In the genomic region with DNA sequence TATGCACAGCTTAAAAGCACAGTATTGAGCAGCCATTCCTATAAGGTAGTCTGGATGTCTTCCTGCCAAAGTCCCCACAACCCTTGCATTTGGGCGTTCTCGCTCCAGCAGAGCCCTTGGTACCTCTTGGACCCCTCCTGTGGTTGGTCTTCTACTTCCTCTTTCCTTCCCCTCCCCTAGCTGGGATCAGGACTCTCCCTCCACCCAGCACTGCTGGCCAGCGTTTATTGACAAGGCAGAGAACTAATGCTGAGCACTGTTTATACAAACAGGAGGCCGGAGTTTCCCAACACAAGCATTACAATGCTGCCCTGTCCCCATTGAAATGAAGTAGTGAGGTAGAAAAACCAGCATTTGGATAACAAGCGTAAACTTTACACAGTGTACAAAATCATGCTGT, we compare ENCODE assay signal across 20 mouse cellular contexts. TPM values are rescaled to one million over a fixed set of nuclear protein-coding genes. Genes with fewer than 3 reads are reported as not detected.
DNase-seq lines count a peak whose midpoint lies in the region; ATAC-seq and TF ChIP-seq lines count a peak whose summit lies in the region.
"Had no signal": no experiment of that assay in that cellular context is flagged by ENCODE, and none has a peak within 500 bp of the region (broad histone marks: within the 10 kb centered on the region; RNA-seq: fewer than 3 reads in every experiment).

No protein-coding gene starts in this region.

- H3K9ac ChIP-seq in liver, embryonic 15.5 days, result no peak overlapping the region
- H3K9ac ChIP-seq: forebrain, embryonic 13.5 days; heart, embryonic 15.5 days; hindbrain, embryonic 14.5 days had no signal

- no peaks in the 10 kb centered on the region; the same call in 1 of the 2 replicates for H3K9me3 ChIP-seq in G1E (replicated peaks)
- no peaks in the 10 kb centered on the region for H3K9me3 ChIP-seq in liver, embryonic 15.5 days (replicated peaks)
- H3K9me3 ChIP-seq: embryonic facial prominence, embryonic 10.5 days; forebrain, embryonic 13.5 days; heart, embryonic 15.5 days had no signal

- peaks cover 45% of the 10 kb centered on the region for H3K36me3 ChIP-seq in G1E (replicated peaks)
- peaks cover 27% of the 10 kb centered on the region for H3K36me3 ChIP-seq in liver, embryonic 15.5 days (replicated peaks)

- TF ChIP-seq CTCF in G1E (IDR thresholded peaks at IDR 0.05; ENCODE audit: low read depth, low read length), result no peak

- 47% methylated on average over 5 of the region's 5 CpGs for WGBS in liver, embryonic 15.5 days (ENCODE audit: insufficient replicate concordance)

- H3K4me2 ChIP-seq in liver, embryonic 15.5 days, result no peak overlapping the region
- H3K4me2 ChIP-seq: forebrain, embryonic 13.5 days; heart, embryonic 11.5 days; heart, embryonic 15.5 days; hindbrain, embryonic 14.5 days had no signal

- DNase-seq in G1E (ENCODE audit: low spot score), result peak; percentile 37
- DNase-seq in adrenal gland, postnatal 14 days, result no peak
- DNase-seq in lung, postnatal 10 days, result no peak
- DNase-seq in left cerebral cortex, adult 18-20 months (ENCODE audit: low spot score in 2 of 2), result no peak
- DNase-seq: adrenal gland, postnatal 25 days; cerebellum, adult 18-20 months; cerebellum, adult 9-11 months; cerebellum, postnatal 36 days; gastrocnemius, postnatal 10 days; heart, adult 2 months; heart, postnatal 14 days had no signal

- no peak for ATAC-seq in G1E (ENCODE audit: extremely low read depth, insufficient number of reproducible peaks, low FRiP score, poor library complexity, severe bottlenecking)
- peak; percentile 83 for ATAC-seq in common myeloid progenitor, adult 5-6 weeks (replicated peaks; ENCODE audit: low read depth, poor library complexity, severe bottlenecking)
- ATAC-seq in liver, embryonic 15.5 days (ENCODE audit: insufficient read depth), result peak; percentile 9; the same call in 1 of the 2 replicates
- peak; percentile 83 for ATAC-seq in megakaryocyte progenitor cell, adult 5-6 weeks (replicated peaks; ENCODE audit: poor library complexity)
- ATAC-seq: forebrain, embryonic 13.5 days had no signal

- H3K27ac ChIP-seq in liver, embryonic 15.5 days (replicated peaks), result 0 out of 2 replicates have a peak overlapping the region, but pooled peaks have one; percentile 29
- H3K27ac ChIP-seq: embryonic facial prominence, embryonic 10.5 days; forebrain, embryonic 13.5 days; heart, adult 2 months; heart, embryonic 15.5 days; hindbrain, embryonic 10.5 days; hindbrain, embryonic 14.5 days had no signal

- no peak overlapping the region for H3K4me3 ChIP-seq in G1E (ENCODE audit: low read depth, low read length)
- no peak overlapping the region for H3K4me3 ChIP-seq in liver, embryonic 15.5 days (replicated peaks)
- H3K4me3 ChIP-seq: embryonic facial prominence, embryonic 10.5 days; forebrain, embryonic 13.5 days; heart, adult 2 months; heart, embryonic 15.5 days; hindbrain, embryonic 10.5 days had no signal

- H3K4me1 ChIP-seq in G1E (ENCODE audit: insufficient read depth, low read depth, low read length), result peaks cover 7% of the 10 kb centered on the region
- H3K4me1 ChIP-seq in liver, embryonic 15.5 days (replicated peaks), result peaks cover 17% of the 10 kb centered on the region
- H3K4me1 ChIP-seq: embryonic facial prominence, embryonic 10.5 days; forebrain, embryonic 13.5 days had no signal

- H3K27me3 ChIP-seq in G1E (ENCODE audit: insufficient read depth, low read length), result no peaks in the 10 kb centered on the region
- H3K27me3 ChIP-seq in liver, embryonic 15.5 days, result no peaks in the 10 kb centered on the region
- H3K27me3 ChIP-seq: heart, embryonic 15.5 days had no signal

RNA-seq across cellular contexts. Expression of gene Zscan2, which starts 12.3 kb away (rescaled TPM):
- 4.6 and 5.3 TPM in 2 replicates for total RNA-seq in G1E (2014; fragmentation: Nextera tagmentation)
- total RNA-seq in G1E (2017), result 1.7 and 1.8 TPM in 2 replicates
- 4.4 and 4.7 TPM in 2 replicates for polyA plus RNA-seq in G1E (2012)
- 7.9 and 14.2 TPM in 2 replicates for total RNA-seq in common myeloid progenitor, adult 5-6 weeks (2017)
- polyA plus RNA-seq in liver, embryonic 15.5 days (2015; fragmentation: Nextera tagmentation; extraction: Ambion mirVana), result 0.26 and 0.45 TPM in 2 replicates
- 3.5 and 3.7 TPM in 2 replicates for total RNA-seq in megakaryocyte progenitor cell, adult 5-6 weeks (2015)
- total RNA-seq in megakaryocyte progenitor cell, adult 5-6 weeks (2017), result 6.7 and 10.0 TPM in 2 replicates
- 4.9 and 8.3 TPM in 2 replicates for total RNA-seq in adrenal gland, postnatal 14 days (2021)
- total RNA-seq in left cerebral cortex, adult 18-20 months (2021), result 10 to 100 TPM; 15.9 to 17.0 TPM

RNA-seq across cellular contexts. Expression of gene Wdr73, which starts 28.0 kb away (rescaled TPM):
- total RNA-seq in G1E (2014; fragmentation: Nextera tagmentation), result 13.2 and 14.4 TPM in 2 replicates
- total RNA-seq in G1E (2017), result 31.1 and 35.0 TPM in 2 replicates
- 17.7 and 19.0 TPM in 2 replicates for polyA plus RNA-seq in G1E (2012)
- total RNA-seq in common myeloid progenitor, adult 5-6 weeks (2017), result 31.7 and 79.8 TPM in 2 replicates
- polyA plus RNA-seq in liver, embryonic 15.5 days (2015; fragmentation: Nextera tagmentation; extraction: Ambion mirVana), result 13.2 and 13.7 TPM in 2 replicates
- total RNA-seq in megakaryocyte progenitor cell, adult 5-6 weeks (2015), result 14.2 and 18.4 TPM in 2 replicates
- 18.2 and 19.6 TPM in 2 replicates for total RNA-seq in megakaryocyte progenitor cell, adult 5-6 weeks (2017)
- total RNA-seq in adrenal gland, postnatal 14 days (2021), result 21.0 and 24.9 TPM in 2 replicates
- total RNA-seq in left cerebral cortex, adult 18-20 months (2021), result 10 to 100 TPM; 27.5 to 29.9 TPM

RNA-seq across cellular contexts. Expression of gene Nmb, which starts 31.8 kb away (rescaled TPM):
- total RNA-seq in G1E (2014; fragmentation: Nextera tagmentation), result 1.5 and 1.6 TPM in 2 replicates
- total RNA-seq in G1E (2017), result 1.4 and 2.6 TPM in 2 replicates
- 0.93 and 1.1 TPM in 2 replicates for polyA plus RNA-seq in G1E (2012)
- total RNA-seq in common myeloid progenitor, adult 5-6 weeks (2017), result not detected in 2 replicates
- polyA plus RNA-seq in liver, embryonic 15.5 days (2015; fragmentation: Nextera tagmentation; extraction: Ambion mirVana), result 0.93 and 1.3 TPM in 2 replicates
- 6.8 and 8.6 TPM in 2 replicates for total RNA-seq in megakaryocyte progenitor cell, adult 5-6 weeks (2015)
- total RNA-seq in megakaryocyte progenitor cell, adult 5-6 weeks (2017), result 0.57 and 3.1 TPM in 2 replicates
- total RNA-seq in adrenal gland, postnatal 14 days (2021), result 3.6 and 5.9 TPM in 2 replicates
- 1 to 10 TPM; 5.3 to 6.0 TPM for total RNA-seq in left cerebral cortex, adult 18-20 months (2021)

RNA-seq across cellular contexts. Expression of gene Iqgap1, which starts 47.3 kb away (rescaled TPM):
- total RNA-seq in G1E (2014; fragmentation: Nextera tagmentation) (165 and 179 TPM in 2 replicates), G1E (2017) (153 and 174 TPM in 2 replicates)
- polyA plus RNA-seq in G1E (2012), result 16.3 and 22.0 TPM in 2 replicates
- 84.8 and 101 TPM in 2 replicates for total RNA-seq in common myeloid progenitor, adult 5-6 weeks (2017)
- 14.4 and 15.5 TPM in 2 replicates for polyA plus RNA-seq in liver, embryonic 15.5 days (2015; fragmentation: Nextera tagmentation; extraction: Ambion mirVana)
- total RNA-seq in megakaryocyte progenitor cell, adult 5-6 weeks (2015), result 90.5 and 94.3 TPM in 2 replicates
- total RNA-seq in megakaryocyte progenitor cell, adult 5-6 weeks (2017), result 81.0 and 113 TPM in 2 replicates
- total RNA-seq in adrenal gland, postnatal 14 days (2021), result 70.0 and 95.3 TPM in 2 replicates
- total RNA-seq in left cerebral cortex, adult 18-20 months (2021), result 10 to 100 TPM; 22.6 to 23.3 TPM
